Mouse (Mus musculus) heart, postnatal 4 days (tissue): ENCODE measurements around the gene Mroh2a. TPM values are rescaled to one million over a fixed set of nuclear protein-coding genes. Genes with fewer than 3 reads are reported as not detected.
A peak's percentile ranks its signal among the peaks of the same experiment; 100 is the strongest.
"Not testable (repeated sequence)": the region's sequence is repeated elsewhere in the genome, so short reads cannot be mapped to it uniquely, and the experiment has no call there.

Experiments used
- DNase-seq: peaks from one replicate; pipeline ENCODE4 v3.0.0; 2021
- total RNA-seq, 2 experiments: library from RNA; stranded (reverse); gene quantifications; 2 replicates each; pipeline ENCODE4 v1.2.3; 2021

Gene Mroh2a
- total RNA-seq, 2 experiments from 2014 or later, result 0.02 TPM; not detected in 1

DNA sequence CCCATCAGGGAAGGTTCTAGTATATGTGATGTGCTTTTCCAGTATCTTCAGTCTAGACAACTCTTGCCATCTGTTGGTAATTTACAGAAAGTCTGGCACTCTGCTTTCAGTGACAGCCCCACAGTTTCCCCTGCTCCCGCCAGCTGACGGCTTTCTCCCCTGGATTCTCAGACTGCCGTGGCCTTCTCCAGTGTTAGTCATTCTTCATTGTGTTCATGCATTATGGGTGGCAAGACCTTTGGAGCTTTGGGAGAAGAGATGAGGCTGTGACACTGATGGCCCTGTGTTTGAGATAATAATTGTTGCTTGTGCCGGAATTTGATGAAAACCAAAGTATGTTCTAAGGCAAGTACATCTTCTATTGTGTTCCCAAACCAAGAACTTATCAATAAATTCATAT is 8.2 kb upstream of the Mroh2a start:
- DNase-seq, result no peak

DNA sequence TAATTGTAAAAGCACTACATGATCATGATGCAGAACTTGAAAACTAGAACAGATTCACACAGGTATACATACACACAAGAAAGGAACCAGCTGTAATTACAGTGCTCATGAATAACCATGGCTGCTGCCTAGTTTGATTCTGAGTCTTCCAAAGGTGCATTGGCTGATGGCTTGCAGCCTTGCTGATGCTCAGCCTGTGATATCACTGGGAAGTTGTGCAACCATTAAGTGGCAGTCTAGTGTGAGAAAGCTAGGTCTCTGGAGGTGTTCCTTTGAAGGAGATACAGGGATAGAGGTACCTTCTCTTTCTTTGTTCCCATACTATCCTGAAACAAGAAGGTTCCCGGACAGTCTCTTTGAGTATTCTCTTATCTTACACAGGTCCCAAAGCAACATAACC is 7.7 kb upstream of the Mroh2a start:
- DNase-seq, result no peak

- no peak for DNase-seq
Measured at GRCm38 (mm10) chr1:88220336-88220735, 6.5 kb upstream of the Mroh2a start.

DNA sequence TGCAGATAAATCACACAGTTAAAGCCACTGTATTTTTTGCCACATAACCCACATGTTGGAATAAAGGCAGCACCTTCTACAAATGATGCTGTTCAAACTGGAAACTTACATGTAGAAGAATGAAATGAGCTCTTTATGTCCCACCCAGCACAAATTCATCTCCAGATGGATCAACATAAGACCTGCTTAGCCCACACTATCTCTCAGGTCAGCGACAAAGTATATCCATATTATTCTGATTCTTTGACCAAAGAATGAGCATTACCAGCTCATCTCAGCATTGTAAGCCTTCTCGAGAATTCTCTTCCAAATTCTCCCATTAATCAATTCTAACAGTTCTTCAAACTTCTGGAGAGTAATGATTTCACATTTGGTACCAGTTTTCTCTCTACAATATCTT is 4.6 kb upstream of the Mroh2a start:
- DNase-seq, result no peak

DNA sequence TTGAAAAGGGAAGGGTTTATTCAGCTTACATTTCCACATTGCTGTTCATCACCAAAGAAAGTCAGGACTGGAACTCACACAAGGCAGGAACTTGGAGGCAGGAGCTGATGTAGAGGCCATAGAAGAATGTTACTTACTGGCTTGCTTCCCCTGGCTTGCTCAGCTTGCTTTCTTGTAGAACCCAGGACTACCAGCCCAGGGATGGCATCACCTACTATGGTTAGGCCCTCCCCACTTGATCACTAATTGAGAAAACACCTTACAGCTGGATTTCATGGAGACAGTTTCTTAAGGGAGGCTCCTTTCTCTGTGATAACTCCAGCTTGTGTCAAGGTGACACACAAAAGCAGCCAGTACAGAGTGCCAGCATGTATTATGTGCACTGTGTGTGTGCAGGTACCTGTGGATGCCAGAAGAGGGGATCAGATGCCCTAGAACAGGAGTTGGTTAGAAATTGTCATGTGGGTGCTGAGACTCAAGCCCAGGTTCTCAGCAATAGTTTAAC is 3.7 kb upstream of the Mroh2a start:
- peak; percentile 9 for DNase-seq

GRCm38 (mm10) chr1:88223591-88223990 is 3.2 kb upstream of the Mroh2a start:
- peak; percentile 5 for DNase-seq

GRCm38 (mm10) chr1:88224029-88224776 is 2.6 kb upstream of the Mroh2a start:
- peak; percentile 11 for DNase-seq

DNA sequence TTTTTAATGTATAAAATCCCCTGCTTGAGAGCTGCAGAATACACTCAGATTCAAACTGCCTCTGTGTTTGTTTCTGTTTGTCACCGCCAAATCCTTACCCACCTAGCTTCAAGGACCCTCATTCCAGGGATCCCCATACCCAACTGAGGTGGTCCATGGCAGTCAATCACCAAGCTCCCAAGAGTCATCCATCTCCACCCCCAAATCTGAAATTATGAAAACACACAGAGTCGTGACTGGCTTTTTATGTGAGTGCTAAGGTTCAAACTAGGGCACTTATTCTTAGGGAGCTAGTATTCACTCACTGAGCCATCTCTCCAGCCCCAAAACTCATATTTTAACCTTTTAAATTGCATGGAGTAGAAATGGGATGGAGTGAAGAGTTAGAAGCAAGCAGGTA is 1.5 kb upstream of the Mroh2a start:
- DNase-seq, result not testable (repeated sequence)

GRCm38 (mm10) chr1:88225741-88226140 is 1.0 kb upstream of the Mroh2a start:
- DNase-seq, result peak; percentile 6

- DNase-seq, result peak; percentile 8
Measured at GRCm38 (mm10) chr1:88227482-88227881, 696 bp downstream of the Mroh2a start.

DNA sequence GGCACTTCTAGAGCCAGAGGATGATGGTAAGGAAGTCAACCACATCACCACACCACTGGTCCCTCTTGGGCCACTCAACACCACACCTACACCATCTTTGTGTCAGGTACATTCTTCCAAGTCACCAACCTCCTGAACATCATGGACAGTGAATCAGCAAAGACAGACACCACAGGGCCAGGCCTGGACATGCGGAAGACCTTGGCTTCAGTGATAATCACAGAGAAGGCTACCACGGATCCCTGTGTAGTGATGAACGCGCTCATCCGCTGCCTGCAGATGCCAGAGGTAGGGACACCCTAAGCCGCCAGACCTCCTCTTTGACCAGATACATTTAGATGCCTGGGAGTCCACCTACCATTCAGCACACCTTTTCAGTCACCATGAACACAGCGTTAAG is 1.3 kb downstream of the Mroh2a start:
- DNase-seq, result peak; percentile 11

GRCm38 (mm10) chr1:88229566-88229965 is 2.8 kb downstream of the Mroh2a start:
- DNase-seq, result no peak

GRCm38 (mm10) chr1:88229986-88230385 is 3.2 kb downstream of the Mroh2a start:
- peak; percentile 20 for DNase-seq

GRCm38 (mm10) chr1:88230421-88230820 is 3.6 kb downstream of the Mroh2a start:
- DNase-seq, result peak; percentile 10

- peak; percentile 4 for DNase-seq
Measured at GRCm38 (mm10) chr1:88230981-88231802, 4.4 kb downstream of the Mroh2a start.

DNA sequence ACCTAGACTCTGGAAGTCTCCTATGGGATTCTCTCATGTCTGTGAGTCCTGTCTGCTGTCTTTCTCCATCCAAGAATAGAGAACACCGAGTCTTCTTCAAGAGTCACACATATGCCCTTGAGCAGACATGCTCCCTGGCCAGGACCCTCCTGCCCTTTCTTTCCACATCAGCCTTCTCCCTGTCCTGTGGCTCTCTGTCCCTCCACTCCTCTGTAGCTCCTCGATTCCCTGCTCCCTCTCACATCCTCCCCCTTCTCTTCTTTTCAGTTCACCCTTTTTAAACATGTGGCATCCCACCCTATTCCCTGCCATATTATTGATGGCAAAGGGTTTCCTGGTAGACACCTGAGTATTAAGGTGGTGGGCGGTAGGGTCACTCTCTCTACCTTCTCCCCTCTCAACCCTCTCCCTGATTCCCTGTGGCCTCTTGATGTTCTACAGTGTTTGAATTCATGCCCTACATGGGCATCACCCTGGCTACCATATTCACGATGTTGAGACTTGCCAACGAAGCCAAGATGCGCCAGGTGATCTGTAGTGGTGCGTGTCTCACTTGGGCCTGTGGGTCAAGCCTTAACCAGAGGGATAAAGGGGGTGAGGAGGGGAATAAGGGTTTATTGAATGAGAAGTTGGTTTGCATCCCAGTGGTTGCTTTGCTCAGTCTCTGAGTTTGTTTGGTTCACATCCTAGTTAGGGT is 5.2 kb downstream of the Mroh2a start:
- DNase-seq, result peak; percentile 8

- DNase-seq, result no peak
Measured at GRCm38 (mm10) chr1:88232664-88233380, 6.0 kb downstream of the Mroh2a start.

- no peak for DNase-seq
Measured at GRCm38 (mm10) chr1:88233421-88234247, 6.8 kb downstream of the Mroh2a start.

GRCm38 (mm10) chr1:88234248-88234610 is 7.4 kb downstream of the Mroh2a start:
- no peak for DNase-seq

GRCm38 (mm10) chr1:88234646-88235045 is 7.9 kb downstream of the Mroh2a start:
- DNase-seq, result no peak
